In the genomic region with DNA sequence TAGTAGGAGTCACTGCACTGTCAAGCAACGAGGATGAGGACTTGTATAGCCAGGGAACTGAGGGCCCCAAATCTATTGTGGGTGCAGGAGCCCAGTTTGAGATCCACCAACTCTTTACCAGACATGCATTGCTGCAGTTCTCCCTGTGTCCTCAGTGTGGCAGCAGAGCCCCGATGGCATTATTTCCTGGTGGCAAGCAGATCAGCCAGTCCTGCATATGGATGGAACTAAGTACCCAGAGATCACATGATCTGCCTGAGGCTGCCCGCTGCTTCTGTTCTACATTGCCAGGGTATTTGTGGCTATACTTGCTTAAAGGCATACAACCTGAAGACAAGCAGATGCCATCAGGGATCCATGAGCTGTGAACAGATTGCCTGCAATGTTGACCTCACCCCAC, we compare ENCODE assay signal across 9 mouse cellular contexts. TPM values are rescaled to one million over a fixed set of nuclear protein-coding genes. Genes with fewer than 3 reads are reported as not detected.
A peak's percentile ranks its signal among the peaks of the same experiment; 100 is the strongest.
DNase-seq lines count a peak whose midpoint lies in the region; ATAC-seq lines count a peak whose summit lies in the region.
"Had no signal": no experiment of that assay in that cellular context is flagged by ENCODE, and none has a peak within 500 bp of the region (broad histone marks: within the 10 kb centered on the region; RNA-seq: fewer than 3 reads in every experiment).

No protein-coding gene starts in this region.

- H3K4me2 ChIP-seq in kidney, embryonic 14.5 days (replicated peaks; ENCODE audit: low read depth, low read length) = no peak overlapping the region
- H3K4me2 ChIP-seq in forebrain, embryonic 11.5 days (ENCODE audit: low read depth, low read length, severe bottlenecking) = no peak overlapping the region
- no peak overlapping the region for H3K4me2 ChIP-seq in hindbrain, embryonic 13.5 days
- H3K4me2 ChIP-seq in midbrain, embryonic 14.5 days (ENCODE audit: low read length) = no peak overlapping the region
- H3K4me2 ChIP-seq: neural tube, embryonic 12.5 days had no signal

- H3K27ac ChIP-seq in kidney, embryonic 14.5 days (ENCODE audit: low read depth, low read length) = no peak overlapping the region
- no peak overlapping the region for H3K27ac ChIP-seq in forebrain, embryonic 11.5 days (ENCODE audit: low read depth, low read length)
- H3K27ac ChIP-seq in hindbrain, embryonic 13.5 days = no peak overlapping the region
- H3K27ac ChIP-seq in midbrain, embryonic 14.5 days (replicated peaks; ENCODE audit: low read depth, low read length) = no peak overlapping the region
- H3K27ac ChIP-seq: neural tube, embryonic 12.5 days had no signal

- WGBS in kidney, embryonic 14.5 days = 18% methylated on average over 3 of the region's 3 CpGs
- 23% methylated on average over 3 of the region's 3 CpGs for WGBS in forebrain, embryonic 11.5 days
- 14% methylated on average over 3 of the region's 3 CpGs for WGBS in hindbrain, embryonic 13.5 days
- WGBS in midbrain, embryonic 14.5 days = 7% methylated on average over 3 of the region's 3 CpGs

- H3K27me3 ChIP-seq in kidney, embryonic 14.5 days (ENCODE audit: control insufficient read depth, insufficient read depth, low read length) = no peaks in the 10 kb centered on the region
- no peaks in the 10 kb centered on the region for H3K27me3 ChIP-seq in forebrain, embryonic 11.5 days (ENCODE audit: control insufficient read depth, insufficient read depth, low read length)
- no peaks in the 10 kb centered on the region for H3K27me3 ChIP-seq in hindbrain, embryonic 13.5 days
- no peaks in the 10 kb centered on the region for H3K27me3 ChIP-seq in midbrain, embryonic 14.5 days (ENCODE audit: control insufficient read depth, insufficient read depth, low read length)
- H3K27me3 ChIP-seq: neural tube, embryonic 12.5 days had no signal

- ATAC-seq in kidney, embryonic 14.5 days (ENCODE audit: low FRiP score, low TSS enrichment) = no peak
- ATAC-seq in forebrain, embryonic 11.5 days (replicated peaks; ENCODE audit: low FRiP score) = no peak
- peak; percentile 46; the same call in 1 of the 2 replicates for ATAC-seq in hindbrain, embryonic 13.5 days (ENCODE audit: low FRiP score)
- ATAC-seq in midbrain, embryonic 14.5 days (ENCODE audit: low FRiP score, low TSS enrichment) = peak; percentile 48; the same call in 1 of the 2 replicates

- H3K9ac ChIP-seq in kidney, embryonic 14.5 days (ENCODE audit: low read depth, low read length) = no peak overlapping the region
- H3K9ac ChIP-seq in forebrain, embryonic 11.5 days (ENCODE audit: low read length) = no peak overlapping the region
- no peak overlapping the region for H3K9ac ChIP-seq in hindbrain, embryonic 13.5 days
- no peak overlapping the region for H3K9ac ChIP-seq in midbrain, embryonic 14.5 days (replicated peaks; ENCODE audit: low read length)
- H3K9ac ChIP-seq: neural tube, embryonic 12.5 days had no signal

- DNase-seq in kidney, adult 11 months = peak; percentile 60
- peak; percentile 89 for DNase-seq in brain, adult 2 months (ENCODE audit: low read depth, low spot score)
- peak; percentile 74 for DNase-seq in forebrain, embryonic 11.5 days (ENCODE audit: low spot score)
- peak; percentile 72 to 74 for DNase-seq in left cerebral cortex, adult 18-20 months (ENCODE audit: low spot score in 2 of 2)
- DNase-seq in midbrain, embryonic 14.5 days = peak; percentile 82
- peak; percentile 56 to 80 for DNase-seq in spleen, postnatal 4 days (ENCODE audit: low spot score in 2 of 2)

- no peaks in the 10 kb centered on the region for H3K9me3 ChIP-seq in kidney, embryonic 14.5 days (ENCODE audit: control insufficient read depth, low read length)
- no peaks in the 10 kb centered on the region for H3K9me3 ChIP-seq in forebrain, embryonic 11.5 days (ENCODE audit: control insufficient read depth, low read length)
- H3K9me3 ChIP-seq in hindbrain, embryonic 13.5 days = no peaks in the 10 kb centered on the region
- H3K9me3 ChIP-seq in midbrain, embryonic 14.5 days (ENCODE audit: control insufficient read depth, low read length) = no peaks in the 10 kb centered on the region
- H3K9me3 ChIP-seq: neural tube, embryonic 12.5 days had no signal

- no peak overlapping the region for H3K4me3 ChIP-seq in kidney, embryonic 14.5 days (ENCODE audit: low read length)
- H3K4me3 ChIP-seq in forebrain, embryonic 11.5 days (ENCODE audit: low read depth, low read length) = no peak overlapping the region
- no peak overlapping the region for H3K4me3 ChIP-seq in hindbrain, embryonic 13.5 days
- no peak overlapping the region for H3K4me3 ChIP-seq in midbrain, embryonic 14.5 days (replicated peaks; ENCODE audit: low read depth, low read length)
- H3K4me3 ChIP-seq: neural tube, embryonic 12.5 days had no signal

- no peaks in the 10 kb centered on the region for H3K4me1 ChIP-seq in kidney, embryonic 14.5 days (ENCODE audit: control insufficient read depth, insufficient read depth, low read length)
- H3K4me1 ChIP-seq in forebrain, embryonic 11.5 days (replicated peaks; ENCODE audit: control insufficient read depth, insufficient read depth, low read length) = no peaks in the 10 kb centered on the region
- no peaks in the 10 kb centered on the region for H3K4me1 ChIP-seq in hindbrain, embryonic 13.5 days (replicated peaks)
- H3K4me1 ChIP-seq in midbrain, embryonic 14.5 days (ENCODE audit: control insufficient read depth, insufficient read depth, low read length) = no peaks in the 10 kb centered on the region
- H3K4me1 ChIP-seq: neural tube, embryonic 12.5 days had no signal

- peaks cover 35% of the 10 kb centered on the region for H3K36me3 ChIP-seq in kidney, embryonic 14.5 days (ENCODE audit: control insufficient read depth, insufficient read depth, low read length)
- H3K36me3 ChIP-seq in forebrain, embryonic 11.5 days (ENCODE audit: control insufficient read depth, insufficient read depth, low read length) = peaks cover 6% of the 10 kb centered on the region
- peaks cover 32% of the 10 kb centered on the region for H3K36me3 ChIP-seq in hindbrain, embryonic 13.5 days
- peaks cover 35% of the 10 kb centered on the region for H3K36me3 ChIP-seq in midbrain, embryonic 14.5 days (ENCODE audit: control insufficient read depth, insufficient read depth, low read length)

RNA-seq across cellular contexts. Expression of a gene that starts 23.2 kb away (rescaled TPM):
- polyA plus RNA-seq in kidney, embryonic 14.5 days (2014; fragmentation: Nextera tagmentation; extraction: Ambion mirVana) = 39.8 and 44.3 TPM in 2 replicates
- 38.0 and 41.2 TPM in 2 replicates for polyA plus RNA-seq in forebrain, embryonic 11.5 days (2014; fragmentation: Nextera tagmentation; extraction: Ambion mirVana)
- polyA plus RNA-seq in hindbrain, embryonic 13.5 days (2015; fragmentation: Nextera tagmentation; extraction: Ambion mirVana) = 23.5 and 24.9 TPM in 2 replicates
- 10 to 100 TPM; 61.0 to 62.5 TPM for total RNA-seq in left cerebral cortex, adult 18-20 months (2021)
- 21.4 and 24.0 TPM in 2 replicates for polyA plus RNA-seq in midbrain, embryonic 14.5 days (2014; fragmentation: Nextera tagmentation; extraction: Ambion mirVana)

Comparison
In these comparisons a context has a peak if more than half of its experiments do, and no peak if none do; other contexts are left out.
1. ATAC-seq: peak in hindbrain, embryonic 13.5 days (single experiment) and midbrain, embryonic 14.5 days (single experiment); none in kidney, embryonic 14.5 days (single experiment) and forebrain, embryonic 11.5 days (single experiment).
2. Peak in every context shown above with its lines, with median percentiles within 50 percentile points of each other: DNase-seq.